Mouse (Mus musculus) right cerebral cortex, postnatal 14 days (tissue): ENCODE results near the gene Hnrnpdl.

ENCODE experiments used
- DNase-seq: peaks from one replicate; pipeline ENCODE4 v3.0.0; 2022

Hnrnpdl gene

GRCm38 (mm10) chr5:100000500-100000899 is 39.0 kb downstream of the Hnrnpdl start:
- DNase-seq: no peak

GRCm38 (mm10) chr5:100000048-100000447 is 39.4 kb downstream of the Hnrnpdl start:
- no peak for DNase-seq

GRCm38 (mm10) chr5:99994680-99995079 is 44.8 kb downstream of the Hnrnpdl start:
- DNase-seq: no peak

- no peak for DNase-seq
Measured at GRCm38 (mm10) chr5:99994166-99994565, 45.3 kb downstream of the Hnrnpdl start.
